Mouse (Mus musculus) mouse embryonic stem cell (cell line): Measurements from ENCODE around the gene C1qtnf6.

Source experiments
- in situ Hi-C, 2 experiments: fragments of 300-500 bp; cut with MboI; formaldehyde crosslinking; loops; 1 replicate in 1 of 2; 3 replicates in 1 of 2; pipeline ENCODE4 v1.14.3; 2019 to 2020; ENCODE audit warnings: low sequenced_read_pairs in 2 of 2, low pct_unique_long_range_greater_than_20kb in 1 of 2, mixed read lengths in 1 of 2; ENCODE audit not compliant: unreplicated experiment in 1 of 2

Gene C1qtnf6

DNA sequence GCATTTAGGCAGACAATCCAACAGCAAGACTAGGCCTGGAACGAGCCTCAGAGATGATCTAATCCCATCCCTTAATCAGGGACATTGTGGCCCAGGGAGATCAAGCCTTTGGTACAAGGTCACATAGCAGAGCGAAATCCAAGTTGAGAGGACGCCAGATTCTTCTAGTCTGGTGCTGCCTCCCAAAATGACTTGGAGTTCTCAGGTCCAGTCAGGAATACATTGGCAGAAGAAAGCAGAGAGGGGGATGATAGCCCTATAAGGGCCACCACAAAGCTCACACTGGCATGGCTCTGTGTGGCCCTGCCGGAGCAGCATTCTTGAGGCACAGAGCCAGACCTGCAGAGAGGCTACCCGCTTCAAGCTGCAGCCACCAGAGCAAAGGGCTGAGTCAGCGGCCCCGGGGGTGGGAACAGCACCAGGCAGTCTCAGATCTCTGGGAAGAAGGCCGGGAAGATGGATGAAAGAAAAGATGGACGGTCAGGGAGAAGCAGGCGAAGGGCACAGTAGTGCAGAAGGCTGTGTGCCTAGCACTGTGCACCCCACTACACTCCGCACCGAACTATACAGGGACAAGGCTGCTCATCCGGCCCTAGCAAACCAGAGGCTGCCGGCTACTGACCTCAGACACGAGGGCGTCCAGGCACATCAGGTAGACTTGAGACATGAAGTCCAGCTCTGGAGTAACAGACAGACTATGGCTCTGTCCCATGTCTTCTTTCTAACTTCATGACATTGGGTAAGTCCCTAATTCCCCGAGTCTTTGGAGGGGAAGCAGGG is at the start of gene C1qtnf6:
Gene C1qtnf6 (minus strand): TSS at position 746 of the 780 bp plus-strand sequence.
- in situ Hi-C loops: no loop called here

- in situ Hi-C loops: no loop called here
Measured at GRCm38 (mm10) chr15:78576284-78576810, 45.1 kb upstream of the C1qtnf6 start.

- in situ Hi-C loops: no loop called here
Measured at GRCm38 (mm10) chr15:78572658-78573397, 41.6 kb upstream of the C1qtnf6 start, which contains the start of gene Rac2. Rac2 (minus strand) TSS chr15:78572783.

DNA sequence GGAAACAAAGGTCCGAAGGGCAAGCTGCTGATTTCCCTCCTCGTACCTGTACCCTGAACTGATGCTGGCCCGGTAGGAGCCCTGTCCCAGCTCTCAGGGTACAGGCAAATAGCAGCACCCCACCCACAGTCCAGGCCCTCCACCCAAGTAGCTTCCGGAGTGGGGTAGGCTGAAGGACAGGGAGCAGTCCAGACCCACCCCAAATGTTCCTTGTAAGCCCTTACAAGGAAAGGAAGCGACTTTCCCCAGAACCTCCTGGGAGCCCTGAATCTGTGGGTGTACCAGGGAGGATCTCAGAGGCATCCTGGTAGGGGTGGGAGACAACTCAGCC is 41.0 kb upstream of the C1qtnf6 start:
- in situ Hi-C loops: no loop called here

- in situ Hi-C loops: no loop called here
Measured at GRCm38 (mm10) chr15:78571554-78572269, 40.5 kb upstream of the C1qtnf6 start.

DNA sequence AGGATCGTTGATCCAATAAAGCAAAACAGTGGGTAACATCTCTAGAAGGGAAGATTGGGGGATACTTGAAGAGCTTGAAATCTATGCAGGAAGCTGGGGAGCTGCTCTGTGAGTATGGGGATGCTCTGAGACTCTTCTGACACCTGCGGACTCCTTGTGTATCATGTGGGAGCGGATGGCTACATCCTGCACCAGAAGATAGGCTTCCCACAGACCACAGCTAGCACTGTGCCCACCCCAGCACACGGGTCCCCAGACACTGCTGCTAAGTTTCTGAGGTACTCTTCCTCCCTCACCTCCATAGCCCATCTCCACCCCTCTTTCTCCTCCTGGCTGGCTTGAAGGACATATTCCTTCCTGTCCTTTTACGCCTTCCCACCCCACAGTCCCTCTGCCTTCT is 39.0 kb upstream of the C1qtnf6 start:
- in situ Hi-C loops: no loop called here

GRCm38 (mm10) chr15:78567608-78568120 is 36.4 kb upstream of the C1qtnf6 start:
- in situ Hi-C loops: no loop called here

- in situ Hi-C loops: no loop called here
Measured at GRCm38 (mm10) chr15:78564764-78565435, 33.7 kb upstream of the C1qtnf6 start.

GRCm38 (mm10) chr15:78563937-78564336 is 32.7 kb upstream of the C1qtnf6 start:
- in situ Hi-C loops: no loop called here

- in situ Hi-C loops: no loop called here
Measured at GRCm38 (mm10) chr15:78563344-78563743, 32.1 kb upstream of the C1qtnf6 start.

DNA sequence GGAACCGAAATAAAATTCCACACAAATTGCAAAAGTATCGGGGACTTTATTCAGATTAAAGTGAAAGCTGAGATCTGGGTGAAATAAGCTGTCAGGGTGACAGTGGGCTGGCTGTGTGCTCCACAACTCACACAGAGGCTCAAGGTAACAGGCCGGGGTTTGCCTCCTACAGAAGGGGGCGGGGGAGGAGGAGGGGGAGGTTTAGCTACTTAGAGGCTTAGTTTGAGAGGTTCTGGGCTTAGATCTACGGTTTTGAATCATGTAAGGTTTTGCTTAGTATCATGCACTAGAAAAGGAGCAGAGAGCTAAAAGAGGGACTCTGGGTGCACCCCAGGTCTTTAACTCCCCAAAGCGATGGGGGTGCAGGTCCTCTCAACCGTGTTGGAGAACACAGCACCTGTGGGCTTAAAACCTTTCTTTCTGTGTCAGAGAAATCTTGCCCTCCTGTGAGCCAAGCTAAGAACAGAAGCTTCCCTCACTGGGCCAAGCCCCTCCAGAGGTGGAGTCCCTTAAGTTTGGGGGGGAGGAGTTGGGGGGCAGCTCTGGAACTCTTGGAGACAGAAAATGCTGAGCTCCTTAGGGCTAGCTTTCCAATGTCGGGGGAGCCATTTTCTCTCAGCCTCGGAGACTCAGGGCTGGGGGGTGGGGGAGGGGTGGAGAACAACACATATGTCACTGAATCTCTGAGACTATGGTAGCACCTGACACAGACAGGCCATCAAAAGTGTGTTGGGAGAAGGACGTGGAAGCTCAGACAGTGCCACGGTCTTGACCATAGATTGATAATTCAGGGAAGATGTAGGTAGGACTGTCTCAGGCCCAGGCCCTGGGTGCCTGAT is 28.1 kb upstream of the C1qtnf6 start:
- in situ Hi-C loops: no loop called here

GRCm38 (mm10) chr15:78557693-78558535 is 26.7 kb upstream of the C1qtnf6 start:
- in situ Hi-C loops: no loop called here

DNA sequence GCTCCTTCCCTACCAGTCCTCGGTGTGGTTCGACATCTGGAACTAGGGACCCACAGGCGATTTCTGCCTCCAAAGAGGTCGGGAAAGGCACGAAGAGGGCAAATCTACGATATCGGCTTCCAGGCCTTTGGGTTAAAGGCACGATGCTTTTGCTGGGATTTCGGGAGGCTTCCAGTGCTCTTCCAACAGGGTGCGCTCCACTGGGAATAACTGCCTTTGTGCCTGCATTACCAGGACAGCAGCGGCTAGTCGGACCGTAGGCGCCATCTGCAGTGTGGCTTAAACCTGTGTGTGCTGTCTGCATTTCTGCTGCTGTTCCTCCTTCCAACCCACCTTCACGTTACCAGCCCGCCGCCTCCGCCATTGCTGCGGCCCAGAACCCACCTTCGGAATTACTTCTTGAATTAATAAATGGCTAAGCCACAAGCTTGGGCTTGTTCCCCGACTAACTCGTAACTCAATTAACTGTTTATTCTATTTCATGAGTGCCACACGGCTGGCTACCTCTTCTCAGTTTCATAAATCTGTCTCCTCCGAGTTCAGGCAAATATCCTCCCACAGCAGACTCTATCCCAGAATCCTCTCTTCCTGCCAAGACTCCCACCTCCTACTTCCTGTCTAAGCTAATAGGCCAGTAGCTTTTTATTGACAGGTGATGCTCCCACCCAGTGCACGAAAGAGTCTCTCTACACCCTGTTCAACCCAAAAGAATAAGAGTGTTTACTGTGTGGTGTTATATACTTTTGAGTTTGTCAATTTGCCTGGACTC is 23.5 kb upstream of the C1qtnf6 start:
- in situ Hi-C loops: no loop called here

- in situ Hi-C loops: loop anchor here in 1 of 2 experiments (5.0 kb wide), 1 partner anchor 38 kb away; no protein-coding TSS in a partner anchor
Measured at GRCm38 (mm10) chr15:78549189-78549734, 18.0 kb upstream of the C1qtnf6 start.

- in situ Hi-C loops: loop anchor here in 1 of 2 experiments (5.0 kb wide), 1 partner anchor 39 kb away; no protein-coding TSS in a partner anchor
Measured at GRCm38 (mm10) chr15:78548711-78549110, 17.5 kb upstream of the C1qtnf6 start.

DNA sequence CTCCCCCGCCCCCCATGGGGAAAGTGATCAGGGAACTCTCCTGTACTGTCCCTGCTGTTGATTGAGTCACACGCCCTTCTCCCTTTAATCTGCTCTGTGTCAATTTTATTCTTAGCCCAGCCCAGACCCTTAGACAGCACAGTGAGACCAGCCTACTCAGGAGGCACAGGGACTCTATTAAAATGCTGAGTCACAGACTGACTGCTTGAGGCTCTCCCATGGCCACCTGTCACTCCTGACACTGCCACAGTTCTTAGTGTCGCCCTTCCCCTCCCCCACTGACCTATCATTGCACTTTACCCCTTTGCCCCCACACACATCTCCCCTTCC is 17.1 kb upstream of the C1qtnf6 start:
- in situ Hi-C loops: loop anchor here in 1 of 2 experiments (5.0 kb wide), 1 partner anchor 39 kb away; no protein-coding TSS in a partner anchor
